Mouse (Mus musculus): ENCODE data around the gene Ints7. TPM values are rescaled to one million over a fixed set of nuclear protein-coding genes. Genes with fewer than 3 reads are reported as not detected.

The Ints7 gene
- total RNA-seq, 2 experiments from 2014 or later, result 23.0 to 23.2 TPM

DNA sequence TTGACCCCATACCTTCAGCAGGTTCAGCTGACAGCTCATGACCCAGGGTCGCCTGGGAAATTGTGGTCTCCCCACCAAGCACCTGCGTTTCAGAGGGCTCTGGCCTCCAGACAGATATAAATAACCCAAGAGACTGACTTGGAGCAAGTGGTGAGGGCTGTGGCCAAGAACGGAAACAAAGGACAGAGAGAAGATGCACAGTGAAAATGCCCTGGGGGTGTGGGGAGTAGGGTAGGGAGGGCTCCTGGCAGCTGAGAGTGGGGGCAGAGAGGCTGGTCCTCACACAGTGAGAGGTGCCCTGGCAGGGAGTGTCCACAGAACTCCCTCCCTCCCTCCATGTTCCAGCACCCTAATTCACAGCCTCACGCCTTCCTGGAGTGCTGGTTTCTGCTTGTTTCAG, 50.2 kb downstream of the Ints7 start:
- intact Hi-C loops (cut with DNase I), result loop anchor here (1.0 to 5.0 kb wide), 2 partner anchors 16 to 92 kb away; partner anchors contain the start of gene Lpgat1
- DNase-seq, result no peak

DNA sequence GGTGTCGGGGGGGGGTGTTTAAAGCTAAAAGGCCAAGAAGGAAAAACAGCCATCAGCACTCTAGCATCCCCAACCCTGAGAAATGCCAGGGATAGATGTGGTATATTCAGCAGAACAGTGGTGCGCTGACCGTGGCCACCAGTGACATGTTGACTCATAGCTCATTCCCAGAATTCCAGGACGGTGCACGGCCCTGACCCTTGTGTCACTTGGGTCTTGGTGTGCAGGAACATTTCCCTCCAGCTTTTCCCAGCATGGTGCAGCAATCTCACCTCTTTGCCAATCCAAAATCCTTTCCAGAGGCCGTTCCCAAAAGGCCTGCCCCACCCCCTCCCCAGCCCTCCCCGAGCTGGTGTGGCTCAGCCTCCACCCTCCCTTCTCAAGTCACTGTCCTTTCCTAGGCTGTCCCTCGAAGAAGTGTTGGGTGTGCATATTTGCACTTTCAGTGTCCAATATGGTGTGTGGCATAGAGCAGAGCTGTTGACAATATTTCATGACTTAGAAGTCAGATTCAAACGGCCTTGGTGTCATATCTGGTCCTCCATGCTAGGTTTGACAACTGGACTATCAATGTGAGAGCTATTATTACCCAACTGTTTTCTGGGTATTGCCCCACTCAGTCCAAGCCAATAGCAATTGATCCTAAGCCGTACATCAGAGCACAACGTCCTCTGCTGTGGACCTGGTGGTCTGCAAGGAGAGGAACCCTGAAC, 53.2 kb downstream of the Ints7 start:
- intact Hi-C loops (cut with DNase I), result loop anchor here (5.0 kb wide), 1 partner anchor 89 kb away; the partner anchor contains the start of gene Lpgat1

DNA sequence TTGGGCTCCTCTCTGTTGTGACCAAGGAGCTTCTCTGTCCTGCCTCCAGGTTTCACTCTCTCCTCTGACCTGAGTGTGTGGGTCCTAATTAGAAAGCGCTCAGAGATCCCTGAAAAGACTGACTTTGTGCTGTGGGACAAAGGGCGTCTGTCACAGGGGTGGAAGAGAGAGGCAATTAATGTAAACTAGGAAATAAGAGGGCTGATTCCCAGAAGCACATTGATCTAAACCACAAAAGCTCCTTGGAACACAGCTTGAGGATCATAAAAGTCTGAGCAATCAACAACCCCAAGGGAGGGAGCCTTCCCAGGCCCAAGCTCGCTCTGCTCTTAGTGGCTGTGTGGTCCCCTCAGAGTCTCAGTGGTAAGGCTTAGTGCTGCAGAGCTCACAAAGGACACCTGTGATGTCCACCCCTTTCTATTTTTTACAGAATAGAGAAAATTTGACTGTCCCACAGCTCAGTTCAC, 53.8 kb downstream of the Ints7 start:
- DNase-seq, result no peak
- intact Hi-C loops (cut with DNase I), result loop anchor here (5.0 kb wide), 1 partner anchor 88 kb away; the partner anchor contains the start of gene Lpgat1

More for the DNA sequence above, 53.2 kb downstream of the Ints7 start:
- no peak for DNase-seq

DNA sequence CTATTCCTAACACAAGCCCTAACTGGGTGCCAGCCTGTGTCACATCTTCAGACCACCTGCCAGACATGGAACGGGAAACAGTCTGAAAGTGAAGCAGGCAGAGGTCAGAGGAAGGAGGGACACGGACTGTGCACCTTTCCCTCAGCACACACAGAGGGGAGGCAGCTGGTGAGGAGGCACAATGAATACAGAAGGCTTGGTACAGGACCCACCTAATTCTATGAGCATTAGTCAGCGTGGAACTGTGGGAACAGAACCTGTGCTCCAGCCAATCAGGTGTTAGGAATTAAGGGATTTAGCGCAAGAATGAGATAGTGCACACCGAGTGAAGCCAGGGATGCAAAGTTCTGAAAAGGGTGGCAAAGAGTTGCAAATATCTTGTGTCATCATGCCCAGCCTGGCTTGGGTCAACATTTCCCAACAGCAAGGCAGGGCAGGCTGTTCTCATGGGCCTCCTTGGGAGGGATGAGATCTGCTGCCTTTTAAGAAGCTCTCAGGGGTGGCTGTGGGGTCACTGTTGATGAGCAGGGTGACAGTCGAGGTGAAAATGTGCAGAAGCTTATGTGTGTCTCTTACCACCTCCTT, 57.2 kb downstream of the Ints7 start:
- no peak for DNase-seq
- intact Hi-C loops (cut with DNase I), result no loop called here

DNA sequence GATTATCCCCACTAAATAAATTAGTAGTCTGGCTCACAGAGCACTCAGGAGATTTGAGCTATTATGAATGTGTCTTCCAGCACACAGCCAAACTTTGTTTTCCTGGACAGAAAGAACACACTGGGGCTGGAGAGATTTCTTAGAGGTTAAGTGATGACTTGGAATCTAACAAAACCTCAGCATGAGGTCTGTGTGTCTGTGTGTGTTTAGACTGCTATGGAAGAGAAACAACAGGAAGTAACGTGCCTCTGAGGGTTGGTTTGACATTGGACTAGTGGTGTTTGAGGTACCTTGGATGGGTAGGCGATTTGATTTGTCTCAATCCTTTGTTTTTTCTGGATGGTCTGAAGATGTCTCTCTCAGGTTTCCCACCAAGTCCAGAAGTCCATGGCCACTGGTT, 58.7 kb downstream of the Ints7 start:
- no peak for DNase-seq
- intact Hi-C loops (cut with DNase I), result no loop called here

DNA sequence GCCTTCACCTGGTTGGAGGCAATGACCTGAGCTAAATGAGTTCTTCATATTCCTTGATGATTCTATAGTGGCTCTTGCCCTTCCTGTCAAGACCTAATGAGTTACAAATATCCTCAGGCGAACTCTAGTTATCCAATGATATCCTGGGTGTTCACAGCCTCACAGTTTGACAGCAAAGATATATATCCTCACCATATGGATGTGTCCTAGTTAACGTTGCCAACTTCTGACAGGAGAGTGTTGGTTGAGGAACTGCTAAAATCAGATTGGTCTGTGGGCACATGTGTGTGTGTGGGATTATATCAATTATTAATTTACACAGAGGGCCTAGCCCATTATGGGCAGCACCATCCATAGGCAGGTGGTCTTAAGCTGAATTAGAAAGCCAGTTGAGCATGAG, 63.0 kb downstream of the Ints7 start:
- DNase-seq, result no peak
- intact Hi-C loops (cut with DNase I), result no loop called here

DNA sequence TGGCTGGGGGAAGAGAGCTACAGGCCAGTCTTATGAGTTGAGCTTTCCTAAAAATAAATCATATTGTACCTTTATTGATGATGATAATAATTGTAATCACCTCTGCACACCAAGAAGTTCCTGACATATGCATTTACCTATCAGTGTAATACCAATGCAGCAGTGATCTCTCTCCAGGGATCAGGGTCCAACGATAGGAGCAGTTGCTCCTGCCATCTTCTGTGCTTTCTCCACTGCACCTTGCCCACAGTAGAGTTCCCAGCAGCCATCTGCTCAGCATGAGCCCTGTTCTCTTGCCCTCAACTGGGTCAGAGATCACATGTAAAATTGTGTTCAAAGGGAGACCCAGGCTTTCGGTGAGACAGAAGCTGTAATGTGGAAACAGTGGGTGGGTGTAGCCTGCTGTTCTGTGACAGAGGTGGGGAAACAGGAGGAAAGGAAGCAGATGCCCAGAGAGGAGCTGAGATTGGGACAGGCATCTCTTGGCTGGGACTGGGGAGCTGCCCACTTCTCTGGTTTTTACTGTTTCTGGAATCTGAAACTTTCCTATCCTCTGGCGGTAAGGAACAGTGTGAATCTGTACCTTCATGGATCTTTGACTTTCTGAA, 63.9 kb downstream of the Ints7 start:
- intact Hi-C loops (cut with DNase I), result no loop called here
- no peak for DNase-seq

DNA sequence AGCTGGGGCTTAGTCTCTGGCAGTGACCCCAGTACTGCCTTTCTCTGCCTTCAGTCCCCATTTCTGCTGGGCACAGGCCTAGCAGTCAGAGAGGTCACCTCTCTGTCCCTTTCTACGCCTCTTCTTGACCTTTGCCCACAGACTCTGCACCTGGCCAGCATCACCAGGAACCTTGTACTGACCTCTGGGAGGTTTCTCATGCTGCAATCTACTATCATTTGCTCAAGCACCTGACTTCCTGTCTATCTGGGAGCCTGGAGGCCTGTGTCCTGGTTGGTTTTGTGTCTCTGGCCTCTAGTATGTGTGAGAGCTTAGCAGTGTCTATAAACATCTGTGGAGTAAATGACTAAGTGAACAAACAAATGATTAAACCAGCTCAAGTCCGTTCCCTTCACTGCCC, 64.7 kb downstream of the Ints7 start:
- intact Hi-C loops (cut with DNase I), result no loop called here
- no peak for DNase-seq

DNA sequence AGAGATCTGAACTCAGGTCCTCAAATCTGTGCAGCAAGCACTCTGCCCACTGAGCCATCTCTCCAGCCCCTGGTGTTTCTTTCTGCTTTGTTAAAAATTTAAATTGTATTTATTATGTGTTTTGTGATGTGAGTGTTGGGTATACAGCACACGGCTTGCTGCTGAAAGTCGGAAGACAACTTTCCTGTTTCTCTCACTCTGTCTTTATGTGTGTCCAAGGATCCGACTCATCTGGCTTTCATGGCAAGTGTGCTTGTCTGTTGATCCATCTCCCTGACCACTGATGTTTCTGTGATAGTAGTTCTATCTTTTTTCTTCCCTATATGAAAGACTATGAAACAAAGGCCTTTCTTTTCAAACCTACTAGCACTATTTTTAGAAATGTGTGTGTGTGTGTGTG, 65.4 kb downstream of the Ints7 start:
- DNase-seq, result no peak
- intact Hi-C loops (cut with DNase I), result loop anchor here (1.0 kb wide), 1 partner anchor 15 kb away; no protein-coding TSS in a partner anchor

DNA sequence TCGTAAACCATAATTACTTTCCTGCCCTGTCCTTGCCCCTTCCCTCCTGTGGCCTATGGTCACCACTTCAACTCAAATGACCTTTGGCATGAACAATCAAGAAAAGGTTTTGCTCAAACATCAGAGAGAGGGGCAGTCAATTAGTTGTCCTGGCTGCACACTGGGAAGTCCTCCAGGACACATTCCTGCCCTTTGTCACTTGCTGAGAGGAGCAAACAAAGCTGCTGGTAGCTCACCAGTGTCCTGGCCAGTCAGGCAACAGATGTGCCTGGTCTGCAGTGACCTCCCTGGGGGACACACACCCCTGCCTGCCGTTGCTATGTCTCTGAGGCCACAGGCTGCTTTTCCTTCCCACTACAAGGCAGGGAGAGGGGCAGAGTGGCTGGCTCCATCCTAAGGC, 66.0 kb downstream of the Ints7 start:
- DNase-seq, result peak; percentile 68 to 71
- intact Hi-C loops (cut with DNase I), result loop anchor here (1.0 kb wide), 1 partner anchor 15 kb away; no protein-coding TSS in a partner anchor

DNA sequence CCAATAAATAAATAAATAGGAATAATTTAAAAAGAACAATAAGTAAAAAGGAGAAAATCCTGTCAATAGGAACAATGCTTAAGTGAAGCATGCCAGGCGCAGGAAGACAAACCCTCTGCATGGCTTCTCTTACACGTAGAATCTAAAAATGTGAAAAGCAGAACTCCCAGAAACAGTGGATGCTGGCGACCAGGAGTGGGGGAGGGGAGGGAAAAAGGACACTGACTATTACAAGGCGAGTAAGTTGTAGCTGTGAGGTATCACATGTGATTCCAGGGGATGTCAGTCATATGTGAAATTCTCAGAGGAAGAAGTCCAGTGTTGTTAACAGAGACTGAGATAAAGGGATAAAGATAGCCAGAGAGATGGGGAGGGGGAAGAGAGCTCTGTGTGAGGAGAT, 67.5 kb downstream of the Ints7 start:
- DNase-seq, result no peak
- intact Hi-C loops (cut with DNase I), result no loop called here

DNA sequence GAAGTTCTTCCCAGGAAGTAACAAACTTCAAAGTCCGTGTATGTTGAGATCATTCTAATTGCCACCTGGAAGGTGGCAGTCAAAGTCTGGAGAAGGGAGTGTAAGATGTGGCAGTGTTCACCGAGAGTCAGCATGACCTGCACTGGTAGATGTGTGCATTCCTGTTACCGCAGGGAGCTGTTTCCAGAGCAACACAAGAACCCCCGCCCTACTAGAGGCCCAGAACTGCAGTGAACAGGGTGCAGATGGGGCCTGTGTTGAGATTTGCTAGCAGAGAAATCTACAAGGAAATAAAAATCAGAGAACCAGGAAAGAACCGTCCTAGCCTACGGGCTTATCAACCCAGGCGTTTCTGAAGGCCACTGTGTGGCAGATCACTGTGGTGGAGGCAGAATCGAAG, 70.5 kb downstream of the Ints7 start:
- DNase-seq, result no peak
- intact Hi-C loops (cut with DNase I), result no loop called here

DNA sequence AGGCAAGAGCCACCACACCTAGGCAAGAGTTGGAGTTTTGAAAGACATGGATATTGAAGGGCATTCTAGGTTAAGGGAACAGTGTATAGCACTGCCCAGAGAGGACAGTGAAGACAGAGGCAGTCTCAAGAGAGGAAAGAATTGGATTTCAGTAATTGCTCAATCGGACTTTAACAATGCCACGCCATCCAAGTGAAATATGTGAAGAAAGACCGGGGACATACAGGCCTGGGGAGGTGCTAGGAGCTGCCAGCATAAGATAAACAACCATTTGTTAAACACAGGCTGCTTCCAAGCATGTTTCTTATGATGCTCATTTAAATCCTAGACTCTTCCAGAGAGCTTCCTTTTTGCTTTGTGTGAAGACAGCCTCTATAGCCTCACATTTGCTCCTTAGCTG, 72.2 kb downstream of the Ints7 start:
- intact Hi-C loops (cut with DNase I), result no loop called here

DNA sequence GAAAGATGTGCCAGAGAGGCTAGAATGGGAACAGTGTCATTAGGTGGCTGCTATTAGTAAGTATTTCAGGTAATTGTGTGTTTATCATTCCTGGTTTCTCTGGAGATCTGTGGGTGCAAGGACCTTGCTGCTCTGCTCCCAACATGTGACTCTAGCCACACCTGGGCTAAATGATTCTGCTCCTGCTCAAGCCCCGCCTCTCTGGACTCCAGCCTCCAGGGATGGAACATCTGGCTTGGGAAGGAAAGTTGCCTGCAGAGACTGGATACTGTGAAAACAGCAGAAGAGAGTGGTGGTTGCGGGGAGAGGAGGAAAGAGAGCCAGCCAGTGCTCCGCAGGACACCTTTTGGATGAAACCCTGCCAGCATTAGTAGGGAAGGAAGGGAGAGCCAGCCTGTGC, 84.0 kb downstream of the Ints7 start:
- intact Hi-C loops (cut with DNase I), result no loop called here
- no peak for DNase-seq

More for the DNA sequence above, 72.2 kb downstream of the Ints7 start:
- no peak for DNase-seq

DNA sequence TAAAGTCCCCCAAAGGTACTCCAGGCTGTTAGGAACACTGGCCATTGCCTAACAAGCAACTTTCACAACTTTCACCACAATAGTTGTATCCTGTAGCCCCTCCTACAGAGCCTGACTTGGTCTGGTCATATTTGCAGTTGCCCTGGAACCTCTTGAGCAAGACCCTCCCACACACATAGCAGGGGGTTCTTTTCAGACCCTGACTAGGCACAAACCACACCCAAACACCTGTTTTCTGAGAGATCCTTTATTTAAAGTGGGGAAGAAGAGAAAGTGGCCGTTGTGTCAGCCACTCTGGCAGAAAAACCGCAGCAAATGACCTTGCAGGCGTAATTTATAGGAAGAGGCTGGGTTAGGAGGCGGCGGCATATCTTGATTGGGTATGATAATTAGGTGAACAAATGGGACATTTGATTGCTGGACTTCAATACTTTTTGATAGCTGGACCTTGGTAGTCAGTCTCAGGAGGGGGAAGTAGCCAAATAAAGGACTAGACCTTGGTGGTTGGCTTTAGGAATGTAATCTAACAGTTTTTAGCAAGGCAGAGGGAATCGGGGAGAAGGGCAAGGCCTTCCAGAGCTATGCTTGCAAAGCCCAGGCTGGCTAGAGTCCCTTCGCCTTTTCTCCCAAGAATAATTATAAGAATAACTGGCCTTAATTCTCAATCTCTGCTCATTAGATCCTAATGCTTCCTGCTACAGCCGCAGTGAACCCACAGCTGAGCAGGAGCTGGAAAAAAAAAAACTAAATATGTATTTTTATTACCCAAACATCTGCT, 85.8 kb downstream of the Ints7 start:
- intact Hi-C loops (cut with DNase I), result no loop called here
- DNase-seq, result no peak

DNA sequence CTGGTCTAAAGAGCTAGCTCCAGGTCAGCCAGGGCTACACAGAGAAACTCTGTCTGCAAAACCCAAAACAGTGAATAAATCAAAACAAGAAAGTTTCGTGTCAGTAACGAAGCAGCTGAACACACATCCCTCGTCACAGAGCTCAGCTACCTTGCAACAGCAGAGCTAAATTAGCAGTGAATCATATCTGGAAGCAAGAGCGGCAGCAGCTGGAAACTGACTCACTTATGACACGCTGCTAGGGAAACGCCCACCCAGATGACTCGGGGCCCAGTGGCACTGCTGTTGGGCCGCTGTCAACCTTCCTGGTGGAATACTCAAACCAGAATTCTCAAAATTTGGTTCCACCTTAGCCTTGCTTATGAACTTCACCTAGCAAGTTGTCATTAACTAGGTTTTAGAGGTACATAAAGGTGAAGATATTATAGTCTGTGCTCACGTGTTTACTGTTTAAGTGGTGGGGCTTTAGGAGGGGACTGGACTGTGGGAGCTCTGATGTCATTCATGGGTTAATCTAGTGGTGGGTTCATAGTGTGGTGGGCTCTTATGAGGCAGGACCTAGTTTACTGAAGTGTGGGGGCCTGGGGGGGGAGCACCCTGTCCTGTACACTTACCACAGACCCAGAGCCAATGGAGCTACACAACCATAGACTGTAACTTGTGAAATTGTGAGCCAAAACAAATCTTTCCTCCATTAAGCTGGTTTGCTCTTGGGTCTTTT, 86.9 kb downstream of the Ints7 start:
- DNase-seq, result peak; percentile 58 to 64
- intact Hi-C loops (cut with DNase I), result no loop called here

DNA sequence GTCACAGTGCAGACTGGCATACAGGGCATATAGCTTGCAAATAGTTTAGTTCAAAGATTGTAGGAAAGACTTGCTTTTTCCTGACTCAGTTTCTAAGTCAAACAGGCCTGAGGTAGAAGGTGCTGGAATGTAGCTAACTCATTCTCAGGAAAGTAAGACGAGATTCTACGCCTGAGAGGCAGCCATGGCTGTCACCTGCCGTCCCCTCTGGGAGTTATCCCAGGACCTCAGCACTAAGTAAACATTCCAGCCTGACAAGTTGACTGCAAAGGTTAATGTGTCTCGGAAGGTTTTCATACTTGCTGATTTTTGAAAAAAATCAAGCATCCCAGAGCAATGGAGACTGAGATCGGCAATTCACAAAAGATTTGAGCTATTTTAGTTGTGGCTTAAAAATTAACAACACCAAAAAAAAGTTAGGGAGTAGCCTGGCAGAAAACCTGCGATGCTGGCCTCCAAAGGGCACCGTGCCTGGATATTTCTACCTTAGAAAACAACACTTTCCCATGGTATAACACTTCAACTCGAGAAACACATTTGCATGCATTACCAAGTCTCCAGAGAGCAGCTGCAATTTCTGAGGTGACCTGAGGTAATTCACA, 87.6 kb downstream of the Ints7 start:
- intact Hi-C loops (cut with DNase I), result no loop called here
- no peak for DNase-seq

DNA sequence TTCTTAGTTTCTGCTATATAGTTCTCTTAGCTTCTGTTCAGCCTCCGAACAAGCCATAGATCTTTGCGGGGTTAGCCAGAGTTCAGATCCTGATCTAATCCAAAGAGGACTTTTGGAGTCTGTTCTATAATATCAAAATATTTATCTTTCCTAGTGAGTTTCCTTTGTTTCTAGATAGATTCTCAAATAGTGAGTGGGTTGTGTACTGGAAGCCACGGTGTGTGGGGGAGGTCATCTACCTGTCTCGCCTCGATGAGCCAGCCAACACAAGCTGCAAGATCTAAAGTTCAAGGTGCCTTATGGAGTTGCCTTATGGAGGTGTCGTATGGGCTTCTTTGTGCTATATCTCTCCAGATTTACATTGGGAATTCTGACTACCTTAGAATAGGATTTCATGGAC, 88.2 kb downstream of the Ints7 start:
- intact Hi-C loops (cut with DNase I), result no loop called here
- no peak for DNase-seq

DNA sequence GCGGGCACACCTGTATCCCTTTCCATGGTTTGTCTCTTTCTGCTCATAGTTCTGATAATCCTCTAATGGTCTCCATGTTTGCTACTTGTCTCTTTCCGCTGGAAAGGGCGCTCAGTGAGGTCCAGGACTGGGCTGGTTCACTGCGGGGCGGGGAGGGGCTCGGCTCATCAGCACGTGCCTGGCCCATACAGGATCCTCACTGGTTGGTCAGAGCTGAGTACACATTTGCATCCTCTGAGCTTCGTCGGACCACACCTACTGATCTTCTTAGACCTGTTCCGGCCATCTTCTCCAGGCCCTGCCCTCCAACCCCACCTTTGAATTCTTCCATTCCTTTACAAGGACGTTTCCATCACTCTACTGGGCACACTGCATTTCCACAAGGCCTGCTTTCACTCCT, 90.9 kb downstream of the Ints7 start:
- intact Hi-C loops (cut with DNase I), result no loop called here

DNA sequence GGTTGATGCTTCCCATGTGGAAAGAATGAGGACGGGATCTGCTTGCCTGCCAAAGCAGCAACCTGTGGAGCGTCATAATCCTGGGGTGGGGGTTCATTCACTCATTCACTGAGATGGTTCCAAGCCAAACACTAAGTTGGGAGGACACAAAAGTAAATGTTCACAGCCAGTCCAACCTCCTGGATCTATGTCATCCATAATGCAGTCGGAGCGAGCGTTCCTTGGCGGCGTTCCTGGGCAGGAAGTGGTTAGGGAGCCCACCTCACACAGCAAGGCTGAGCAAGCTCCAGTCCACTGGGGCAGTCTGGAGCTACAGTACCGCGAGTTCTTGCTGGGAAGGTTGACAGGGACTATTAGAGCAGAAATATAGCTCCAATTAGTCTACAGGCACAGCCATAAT, 92.6 kb downstream of the Ints7 start:
- intact Hi-C loops (cut with DNase I), result no loop called here

More for the DNA sequence above, 90.9 kb downstream of the Ints7 start:
- no peak for DNase-seq

More for the DNA sequence above, 92.6 kb downstream of the Ints7 start:
- DNase-seq, result no peak
